Mouse (Mus musculus) small intestine, adult 2 months (tissue): ENCODE measurements around the gene Mical3.

Experiments
- CTCF ChIP-seq: fragments of 200-500 bp; IDR thresholded peaks from 2 replicates; pipeline ENCODE4 v1.5.1; 2012; ENCODE audit warnings: low read depth, mild to moderate bottlenecking, control low read depth, inconsistent platforms, low read length, moderate library complexity, mixed read lengths; ENCODE audit not compliant: insufficient replicate concordance, insufficient read length; ENCODE audit errors: extremely low read depth
- POLR2A ChIP-seq: fragments of 200-500 bp; IDR thresholded peaks from 2 replicates; pipeline ENCODE4 v1.6.1; 2012; ENCODE audit warnings: low read depth, mild to moderate bottlenecking, control low read depth, inconsistent platforms, low read length, moderate library complexity

DNA sequence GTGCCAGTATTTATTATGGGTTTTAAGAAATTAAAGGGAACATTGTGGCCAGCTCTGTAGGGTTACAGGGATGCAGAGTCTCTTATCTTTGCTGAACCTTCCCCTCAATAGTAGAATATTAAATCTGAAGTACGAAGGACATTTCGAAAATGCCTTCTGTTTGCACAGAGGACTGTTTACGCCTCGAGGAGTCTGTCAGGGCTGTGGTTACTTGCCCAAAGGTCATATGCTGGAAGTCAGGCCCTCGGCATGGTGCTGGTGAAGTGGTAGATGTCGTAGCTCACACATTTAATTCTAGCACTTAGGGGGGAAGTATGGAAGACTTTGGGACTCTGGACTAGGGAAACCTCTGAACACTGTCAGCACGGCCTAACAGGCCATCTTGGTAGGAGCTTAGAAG lies 99.4 kb downstream of the Mical3 start:
- TF ChIP-seq POLR2A = no peak
- TF ChIP-seq CTCF = no peak
